Mouse (Mus musculus): Measurements from ENCODE around the gene Prrg1.
A peak's percentile ranks its signal among the peaks of the same experiment; 100 is the strongest.
"Not testable (repeated sequence)": the region's sequence is repeated elsewhere in the genome, so short reads cannot be mapped to it uniquely, and the experiment has no call there.

The Prrg1 gene

DNA sequence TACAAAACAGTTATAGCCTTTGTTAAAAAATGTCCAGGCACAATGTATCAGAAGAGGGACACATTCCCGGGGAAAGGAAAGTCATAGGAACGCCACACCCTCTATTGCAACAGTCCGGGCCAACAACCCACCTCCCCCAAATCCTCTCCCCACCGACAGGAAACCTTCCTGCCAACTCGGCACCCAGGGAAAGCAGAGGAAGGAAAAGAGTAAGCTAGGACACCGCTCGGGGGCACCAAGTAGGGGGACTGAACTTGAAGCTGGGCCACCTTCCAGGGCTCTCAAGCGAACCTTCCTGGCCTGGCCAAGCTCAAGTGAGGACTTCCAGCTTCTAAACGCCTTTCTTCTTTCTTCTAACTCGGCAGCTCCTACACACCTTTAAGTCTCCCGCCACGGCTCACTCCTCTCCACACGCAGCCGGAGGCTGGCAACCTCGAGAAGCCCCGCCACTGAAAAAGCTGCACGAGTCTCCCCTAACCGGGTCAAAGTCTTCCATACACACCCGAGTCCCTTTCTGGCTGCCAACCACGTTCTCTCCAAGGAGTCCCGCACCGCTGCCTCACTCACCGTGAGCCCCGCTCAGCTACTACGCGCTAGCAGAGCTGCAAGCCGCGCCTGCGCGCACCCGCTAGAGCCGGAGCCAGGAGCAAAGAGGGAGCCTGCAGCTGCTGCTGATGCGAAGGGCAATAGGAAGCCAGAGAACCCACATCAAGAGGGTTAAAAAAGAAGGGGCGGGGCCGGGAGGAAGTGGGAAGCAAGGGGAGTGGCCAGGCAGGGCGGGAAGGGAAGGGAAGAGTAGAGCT is at the start of gene Prrg1:
Gene Prrg1 (minus strand): TSS at position 695 of the 803 bp plus-strand sequence.
- DNase-seq (ENCODE audit: low spot score in 2 of 2): peak; percentile 69 to 72

DNA sequence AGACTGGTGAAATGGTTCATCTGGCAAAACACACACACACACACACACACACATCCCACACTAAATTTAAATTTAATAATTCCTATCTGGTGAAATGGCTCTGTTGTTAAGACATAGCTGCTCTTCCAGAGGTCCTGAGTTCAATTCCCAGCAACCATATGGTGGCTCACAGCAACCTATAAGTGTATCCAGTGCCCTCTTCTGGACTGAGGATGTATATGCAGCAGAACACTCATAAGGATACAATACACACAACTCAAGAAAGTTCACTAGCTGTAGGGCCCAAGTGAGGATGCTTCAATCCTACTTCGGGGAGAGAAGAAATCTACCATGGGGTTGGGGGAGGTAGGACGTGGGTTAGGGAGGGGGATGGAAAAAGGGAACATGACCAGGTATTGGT is 22.1 kb upstream of the Prrg1 start:
- no peak for DNase-seq (ENCODE audit: low spot score in 2 of 2)

DNA sequence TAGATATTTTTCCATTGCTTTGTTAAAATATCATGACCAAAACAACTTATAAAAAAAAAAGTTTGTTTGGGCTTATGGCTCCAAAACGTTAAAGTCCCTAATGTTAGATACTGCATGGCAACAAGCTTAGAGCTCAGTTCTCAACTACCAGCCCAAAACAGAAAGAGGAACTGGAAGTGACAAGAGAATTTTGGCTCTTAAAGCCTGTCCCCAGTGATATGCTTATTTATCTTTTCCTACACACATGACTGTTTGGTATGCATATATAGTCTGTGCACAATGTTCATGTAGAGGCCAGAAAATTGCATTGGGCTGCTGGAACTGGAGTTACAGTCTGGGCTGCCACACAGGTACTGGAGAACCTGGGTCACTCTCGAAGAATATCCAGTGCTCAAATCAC is 9.4 kb upstream of the Prrg1 start:
- DNase-seq (ENCODE audit: low spot score in 2 of 2): no peak

- DNase-seq (ENCODE audit: low spot score in 2 of 2): peak; percentile 47
These were observed 868 bp downstream of the Prrg1 start for GRCm38 (mm10) chrX:78582854-78583201.

GRCm38 (mm10) chrX:78563451-78563850 is 20.2 kb downstream of the Prrg1 start:
- DNase-seq (ENCODE audit: low spot score in 2 of 2): no peak

GRCm38 (mm10) chrX:78553399-78553798 is 30.3 kb downstream of the Prrg1 start:
- no peak for DNase-seq (ENCODE audit: low spot score in 2 of 2)

GRCm38 (mm10) chrX:78552704-78553103 is 31.0 kb downstream of the Prrg1 start:
- no peak for DNase-seq (ENCODE audit: low spot score in 2 of 2)

- no peak for DNase-seq (ENCODE audit: low spot score in 2 of 2)
These were observed 36.0 kb downstream of the Prrg1 start for GRCm38 (mm10) chrX:78547696-78548095.

DNA sequence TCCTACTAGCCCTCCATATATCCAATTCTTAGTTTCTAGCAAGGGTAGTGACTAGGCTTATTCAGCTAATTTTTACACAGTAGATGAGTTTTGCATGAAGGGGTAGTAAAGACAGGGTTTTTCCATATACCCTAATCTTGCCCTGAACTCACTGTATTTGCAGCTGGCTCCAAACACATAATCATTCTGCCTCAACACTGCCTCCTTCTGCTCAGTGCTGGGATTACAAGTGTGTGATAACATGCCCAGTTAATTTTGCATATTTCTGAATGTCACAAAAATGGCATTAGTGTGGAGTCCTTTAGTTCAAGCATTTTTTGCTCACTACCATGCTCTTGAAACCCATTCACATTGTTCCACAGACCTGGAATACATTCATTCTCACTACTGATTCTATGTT is 44.0 kb downstream of the Prrg1 start:
- DNase-seq (ENCODE audit: low spot score in 2 of 2): no peak

DNA sequence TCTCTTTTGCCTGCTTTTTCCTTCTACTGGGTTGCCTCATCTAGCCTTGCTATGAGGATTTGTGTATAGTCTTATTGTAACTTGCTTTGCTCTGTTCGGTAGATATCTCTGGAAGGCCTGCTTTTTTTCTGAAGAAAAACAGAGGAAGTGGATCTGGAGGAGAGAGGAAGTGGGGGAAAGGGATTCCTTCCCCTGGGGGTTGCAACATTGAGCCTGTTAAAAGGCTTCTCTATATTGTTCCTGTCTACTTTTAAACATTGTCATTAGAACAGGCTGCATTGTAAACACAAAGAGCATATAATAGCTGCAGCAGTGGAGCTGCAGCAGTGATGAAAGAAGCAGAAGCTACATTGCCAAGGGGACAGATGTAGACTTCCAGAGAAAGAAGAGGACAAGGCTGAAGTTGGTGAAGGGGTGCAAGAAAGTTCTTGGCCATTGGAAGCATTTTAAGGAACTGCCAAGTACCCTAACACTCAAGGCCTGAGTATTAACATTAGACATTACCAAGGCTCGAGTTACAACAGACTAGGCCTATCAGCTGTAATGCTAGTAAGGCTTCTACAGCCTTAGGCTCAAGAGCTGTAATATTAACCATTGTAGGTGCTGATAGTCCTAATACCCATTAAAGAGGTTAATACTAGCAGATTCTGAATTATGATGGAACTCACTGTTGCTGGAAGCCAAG is 44.9 kb downstream of the Prrg1 start:
- DNase-seq (ENCODE audit: low spot score in 2 of 2): no peak

DNA sequence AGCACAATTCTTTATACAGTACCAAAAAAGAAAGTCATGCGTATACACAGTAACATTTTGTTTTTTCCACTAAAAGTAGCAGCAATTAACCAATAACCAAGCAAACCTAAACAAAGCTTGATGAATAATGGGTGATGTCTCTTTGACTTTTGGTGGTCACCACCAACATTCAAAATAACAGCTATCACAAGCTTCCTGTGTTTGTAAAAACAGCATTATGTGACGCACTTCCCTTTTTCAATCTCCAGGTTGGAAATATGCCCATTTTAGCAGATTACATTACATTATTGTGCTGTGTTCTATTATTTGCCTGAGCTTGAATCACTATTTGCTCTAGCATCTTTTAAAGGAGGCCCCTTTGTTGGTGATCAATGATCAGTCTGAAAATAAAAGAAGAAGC is 65.4 kb downstream of the Prrg1 start:
- DNase-seq (ENCODE audit: low spot score in 2 of 2): no peak

DNA sequence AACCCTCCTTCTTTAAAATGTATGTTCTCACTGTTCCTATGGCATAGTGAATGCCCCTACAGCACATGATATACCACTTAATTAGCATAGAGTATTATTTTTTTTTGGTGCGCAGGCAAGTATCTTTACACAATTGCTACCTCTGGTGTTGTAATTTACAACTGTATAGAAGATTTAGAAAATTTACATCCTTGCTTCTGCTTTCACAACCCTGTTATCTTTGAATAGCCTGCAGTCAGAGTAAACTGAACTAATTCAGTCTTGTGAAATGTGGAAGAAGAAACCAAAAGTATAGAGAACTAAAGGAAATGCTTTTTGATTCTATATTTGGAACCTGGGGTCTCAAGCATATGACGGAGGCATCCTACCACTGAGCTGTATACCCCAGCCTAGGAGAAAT is 100.7 kb downstream of the Prrg1 start:
- no peak for DNase-seq (ENCODE audit: low spot score in 2 of 2)

DNA sequence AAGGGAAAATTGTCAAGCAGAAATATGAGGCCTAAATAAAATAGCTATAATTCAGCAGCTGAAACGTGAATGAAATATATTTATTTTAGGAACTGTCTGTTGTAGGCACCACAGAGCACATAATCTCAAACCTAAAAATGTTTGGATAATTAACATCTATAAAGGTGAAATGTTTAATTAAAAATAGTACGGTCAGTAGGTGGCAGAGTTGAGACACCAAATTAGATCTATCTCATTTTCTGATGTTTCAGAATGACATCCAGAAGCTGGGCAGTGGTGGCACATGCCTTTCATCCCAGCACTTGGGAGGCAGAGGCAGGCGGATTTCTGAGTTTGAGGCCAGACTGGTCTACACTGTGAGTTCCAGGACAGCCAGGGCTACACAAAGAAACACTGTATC is 104.0 kb downstream of the Prrg1 start:
- no peak for DNase-seq (ENCODE audit: low spot score in 2 of 2)

- peak; percentile 21 to 26 for DNase-seq (ENCODE audit: low spot score in 2 of 2)
These were observed 149.3 kb downstream of the Prrg1 start for GRCm38 (mm10) chrX:78434357-78434756.

DNA sequence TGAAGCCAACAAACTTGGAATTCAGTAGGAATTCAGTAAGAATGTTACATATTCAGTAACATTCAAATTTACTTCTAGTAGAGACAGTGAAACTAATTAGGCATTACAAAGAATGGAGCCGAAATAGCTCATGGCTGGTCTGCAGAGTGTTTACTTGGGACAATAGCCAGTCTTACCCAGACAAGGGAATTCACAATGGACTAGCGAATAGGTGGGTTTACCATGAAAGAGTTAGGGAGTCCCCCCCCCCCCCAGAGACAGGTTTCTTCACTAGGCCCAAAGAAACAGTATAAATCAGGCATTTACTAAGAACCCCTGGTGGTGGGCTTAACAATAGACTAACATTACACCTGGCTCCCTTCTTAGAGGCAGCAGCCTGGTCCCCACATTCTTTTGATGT is 180.3 kb downstream of the Prrg1 start:
- DNase-seq (ENCODE audit: low spot score in 2 of 2): not testable (repeated sequence)

Measured in right cerebral cortex, postnatal 10 days (tissue).